Mouse (Mus musculus): ENCODE data around the gene Rapgef1. TPM values are rescaled to one million over a fixed set of nuclear protein-coding genes. Genes with fewer than 3 reads are reported as not detected.

Gene Rapgef1
- polyA plus RNA-seq, 1 experiment from 2014 or later, result 17.0 TPM

- no peak overlapping the region for H3K4me3 ChIP-seq (replicated peaks)
- H3K9me3 ChIP-seq (replicated peaks), result no peaks in the 10 kb centered on the region
- no peak for ATAC-seq (ENCODE audit: insufficient number of reproducible peaks, low FRiP score, low TSS enrichment, low read depth)
- H3K36me3 ChIP-seq, result no peaks in the 10 kb centered on the region
- H3K27ac ChIP-seq (replicated peaks), result no peak overlapping the region
- H3K4me2 ChIP-seq (replicated peaks), result no peak overlapping the region
- H3K4me1 ChIP-seq, result peaks cover 28% of the 10 kb centered on the region
- WGBS, result 78% methylated on average over 3 of the region's 3 CpGs
- H3K9ac ChIP-seq, result no peak overlapping the region
- no peaks in the 10 kb centered on the region for H3K27me3 ChIP-seq
These were observed 27.1 kb downstream of the Rapgef1 start for GRCm38 (mm10) chr2:29646613-29647012.

DNA sequence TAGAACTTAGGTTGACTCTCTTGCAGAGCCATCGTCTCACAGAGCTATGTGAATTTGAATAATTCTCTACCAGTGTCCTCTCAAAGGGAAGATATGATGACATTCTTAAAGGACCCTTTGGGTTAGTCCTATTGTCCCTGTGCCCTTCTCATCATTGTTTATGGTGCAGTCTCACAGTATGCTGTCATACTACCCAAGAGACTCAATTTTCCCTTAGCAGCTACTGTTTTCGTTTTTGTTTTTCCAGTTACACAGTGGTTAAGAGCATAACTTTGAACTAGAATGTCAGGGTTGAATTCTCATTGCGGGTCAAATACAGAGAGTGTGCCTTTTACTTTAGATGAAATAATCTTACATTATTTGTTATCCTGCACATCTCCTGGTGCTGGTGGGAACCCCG lies 27.6 kb downstream of the Rapgef1 start:
- no peak overlapping the region for H3K4me2 ChIP-seq (replicated peaks)
- peaks cover 33% of the 10 kb centered on the region for H3K4me1 ChIP-seq
- no peak for ATAC-seq (ENCODE audit: insufficient number of reproducible peaks, low FRiP score, low TSS enrichment, low read depth)
- no peaks in the 10 kb centered on the region for H3K9me3 ChIP-seq (replicated peaks)
- H3K4me3 ChIP-seq (replicated peaks), result no peak overlapping the region
- H3K36me3 ChIP-seq, result no peaks in the 10 kb centered on the region
- H3K27me3 ChIP-seq, result no peaks in the 10 kb centered on the region
- WGBS, result 80% methylated on average over 4 of the region's 4 CpGs
- H3K9ac ChIP-seq, result no peak overlapping the region
- no peak overlapping the region for H3K27ac ChIP-seq (replicated peaks)

DNA sequence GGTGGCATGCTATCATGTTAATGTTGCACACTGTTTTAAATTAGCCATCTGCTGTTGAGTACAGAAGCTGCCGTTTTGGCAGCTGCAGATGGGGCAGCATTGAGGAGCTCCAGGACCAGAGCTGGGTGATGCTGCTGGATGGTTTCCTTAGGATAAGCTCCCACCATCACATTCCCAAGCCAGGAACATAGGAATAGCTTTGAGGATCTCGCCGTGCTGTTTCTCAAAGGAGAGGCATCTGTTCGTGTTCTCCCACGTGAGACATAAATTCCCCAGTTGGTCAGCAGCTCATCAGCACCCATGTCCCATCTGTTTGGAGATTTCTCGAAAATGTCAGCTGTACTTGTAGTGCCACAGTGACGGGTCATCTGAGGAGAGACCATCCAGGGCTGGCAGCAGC lies 28.3 kb downstream of the Rapgef1 start:
- ATAC-seq (ENCODE audit: insufficient number of reproducible peaks, low FRiP score, low TSS enrichment, low read depth), result no peak
- 78% methylated on average over 7 of the region's 7 CpGs for WGBS
- no peak overlapping the region for H3K4me2 ChIP-seq (replicated peaks)

DNA sequence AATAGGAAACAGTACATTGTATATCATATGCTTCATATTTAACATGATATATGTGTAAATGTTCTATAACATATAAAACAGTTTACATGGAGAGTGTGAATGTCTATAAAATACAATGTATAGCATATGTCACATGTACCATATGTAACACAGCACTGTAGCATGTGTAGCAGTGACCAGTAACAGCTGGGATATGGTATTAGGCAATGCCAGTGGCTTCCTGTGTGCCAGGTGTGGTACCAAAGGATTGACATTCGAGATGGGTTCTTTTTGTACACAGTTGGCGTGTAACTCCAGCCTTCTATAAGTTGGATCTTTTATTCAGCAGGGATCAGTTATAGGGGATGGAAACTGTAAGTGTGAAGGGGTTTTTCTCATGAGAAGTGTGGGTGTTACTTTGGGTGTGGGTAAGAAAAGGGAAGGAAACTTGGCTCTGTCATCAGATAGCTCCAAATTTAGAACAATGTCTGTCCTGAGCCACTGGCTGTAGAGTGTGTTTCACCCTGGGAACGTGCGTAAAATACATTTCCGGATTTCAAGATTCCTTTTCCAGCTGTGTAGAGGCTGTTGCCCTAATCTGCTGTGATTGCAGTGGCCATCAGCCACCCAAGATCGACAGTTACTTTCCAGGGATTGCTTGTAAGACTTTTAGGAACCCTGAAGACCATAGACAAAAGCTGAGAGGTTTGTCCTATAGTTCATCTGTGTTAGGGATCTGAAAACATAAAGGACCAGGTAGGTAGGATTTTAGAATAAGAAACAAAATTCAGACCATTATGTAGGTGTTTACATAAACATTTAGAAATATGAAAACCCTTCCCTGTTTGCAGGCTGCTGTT lies 29.7 kb downstream of the Rapgef1 start:
- no peak for ATAC-seq (ENCODE audit: insufficient number of reproducible peaks, low FRiP score, low TSS enrichment, low read depth)
- 56% methylated on average over 6 of the region's 6 CpGs for WGBS
- H3K27ac ChIP-seq (replicated peaks), result peak overlapping the region; percentile 28; the same call in 1 of the 2 replicates

More for the DNA sequence above, 28.3 kb downstream of the Rapgef1 start:
- no peaks in the 10 kb centered on the region for H3K36me3 ChIP-seq
- peaks cover 37% of the 10 kb centered on the region for H3K4me1 ChIP-seq
- no peaks in the 10 kb centered on the region for H3K9me3 ChIP-seq (replicated peaks)
- H3K9ac ChIP-seq, result no peak overlapping the region
- no peak overlapping the region for H3K4me3 ChIP-seq (replicated peaks)
- H3K27ac ChIP-seq (replicated peaks), result no peak overlapping the region
- no peaks in the 10 kb centered on the region for H3K27me3 ChIP-seq

GRCm38 (mm10) chr2:29649795-29650457 lies 30.4 kb downstream of the Rapgef1 start:
- ATAC-seq (ENCODE audit: insufficient number of reproducible peaks, low FRiP score, low TSS enrichment, low read depth), result no peak
- Histone ChIP-seq H3K4me3 (replicated peaks) (no peak overlapping the region), H3K4me1 (peaks cover 34% of the 10 kb centered on the region), H3K27ac (replicated peaks) (peak overlapping the region; percentile 28; the same call in 1 of the 2 replicates), H3K9ac (no peak overlapping the region), H3K36me3 (no peaks in the 10 kb centered on the region), H3K4me2 (replicated peaks) (no peak overlapping the region), H3K9me3 (replicated peaks) (no peaks in the 10 kb centered on the region), H3K27me3 (no peaks in the 10 kb centered on the region)
- WGBS, result 80% methylated on average over 10 of the region's 10 CpGs

More for the DNA sequence above, 29.7 kb downstream of the Rapgef1 start:
- Histone ChIP-seq H3K36me3 (no peaks in the 10 kb centered on the region), H3K27me3 (no peaks in the 10 kb centered on the region), H3K9ac (no peak overlapping the region), H3K4me1 (peaks cover 34% of the 10 kb centered on the region), H3K4me2 (replicated peaks) (no peak overlapping the region), H3K4me3 (replicated peaks) (no peak overlapping the region), H3K9me3 (replicated peaks) (no peaks in the 10 kb centered on the region)

DNA sequence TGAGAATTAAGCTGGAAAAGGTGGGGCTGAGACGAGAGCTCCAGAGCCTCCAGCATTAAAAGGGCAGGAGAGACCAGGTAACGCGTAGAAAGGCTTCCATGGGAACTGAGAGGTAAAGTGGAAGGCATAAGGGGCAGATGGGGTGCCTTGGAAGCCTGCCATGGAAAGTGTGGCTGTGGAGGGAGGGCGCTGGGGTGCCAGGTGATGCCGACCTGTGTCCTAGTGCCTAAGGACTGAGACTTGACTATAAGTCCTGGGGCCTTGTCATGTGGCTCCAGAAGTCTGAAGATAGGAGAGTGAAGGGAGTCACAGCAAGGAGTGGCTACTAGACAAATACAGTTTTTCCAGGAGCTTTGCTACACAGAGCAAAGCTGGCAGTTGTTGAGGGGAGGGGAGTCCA lies 32.4 kb downstream of the Rapgef1 start:
- Histone ChIP-seq H3K9ac (no peak overlapping the region), H3K9me3 (replicated peaks) (no peaks in the 10 kb centered on the region), H3K36me3 (no peaks in the 10 kb centered on the region), H3K4me2 (replicated peaks) (no peak overlapping the region), H3K4me1 (peaks cover 27% of the 10 kb centered on the region), H3K4me3 (replicated peaks) (no peak overlapping the region), H3K27ac (replicated peaks) (no peak overlapping the region), H3K27me3 (no peaks in the 10 kb centered on the region)
- 85% methylated on average over 5 of the region's 5 CpGs for WGBS
- no peak for ATAC-seq (ENCODE audit: insufficient number of reproducible peaks, low FRiP score, low TSS enrichment, low read depth)

DNA sequence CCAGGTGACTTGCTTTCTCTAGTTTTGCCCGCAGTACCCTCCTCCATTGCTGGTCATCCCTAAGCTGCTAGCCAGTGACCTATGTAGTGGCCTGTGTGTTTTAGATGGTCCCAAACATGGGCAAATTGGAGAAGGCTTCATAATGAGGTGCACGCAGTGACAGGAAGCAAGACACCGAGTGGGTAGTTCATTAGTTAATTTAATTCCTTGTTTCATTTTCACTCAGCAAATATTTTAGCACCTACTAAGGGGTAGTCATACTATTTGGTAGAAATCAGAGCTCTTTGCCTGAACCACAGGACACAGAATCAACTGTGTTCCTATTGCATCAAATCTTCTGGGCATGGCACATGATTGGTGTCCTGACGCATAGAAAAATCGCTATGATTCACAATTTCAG lies 35.9 kb downstream of the Rapgef1 start:
- no peak overlapping the region for H3K4me3 ChIP-seq (replicated peaks)
- 89% methylated on average over 5 of the region's 5 CpGs for WGBS
- H3K9ac ChIP-seq, result no peak overlapping the region
- H3K27me3 ChIP-seq, result no peaks in the 10 kb centered on the region
- peaks cover 16% of the 10 kb centered on the region; the same call in 1 of the 2 replicates for H3K4me1 ChIP-seq
- no peak overlapping the region for H3K4me2 ChIP-seq (replicated peaks)
- H3K27ac ChIP-seq (replicated peaks), result no peak overlapping the region
- no peaks in the 10 kb centered on the region for H3K36me3 ChIP-seq
- ATAC-seq (ENCODE audit: insufficient number of reproducible peaks, low FRiP score, low TSS enrichment, low read depth), result no peak
- H3K9me3 ChIP-seq (replicated peaks), result no peaks in the 10 kb centered on the region

GRCm38 (mm10) chr2:29656095-29656494 lies 36.6 kb downstream of the Rapgef1 start:
- 84% methylated on average over 1 of the region's 1 CpGs for whole genome bisulfite sequencing
- no peak overlapping the region for H3K4me3 ChIP-seq (replicated peaks)

GRCm38 (mm10) chr2:29657089-29657488 lies 37.6 kb downstream of the Rapgef1 start:
- 65% methylated on average over 1 of the region's 1 CpGs for WGBS
- no peak overlapping the region for H3K4me3 ChIP-seq (replicated peaks)
- no peak overlapping the region for H3K9ac ChIP-seq
- no peak overlapping the region for H3K27ac ChIP-seq (replicated peaks)
- H3K4me2 ChIP-seq (replicated peaks), result no peak overlapping the region
- H3K4me1 ChIP-seq, result peaks cover 10% of the 10 kb centered on the region; the same call in 1 of the 2 replicates
- H3K9me3 ChIP-seq (replicated peaks), result no peaks in the 10 kb centered on the region
- no peak for ATAC-seq (ENCODE audit: insufficient number of reproducible peaks, low FRiP score, low TSS enrichment, low read depth)
- H3K27me3 ChIP-seq, result no peaks in the 10 kb centered on the region
- H3K36me3 ChIP-seq, result no peaks in the 10 kb centered on the region

More at GRCm38 (mm10) chr2:29656095-29656494, 36.6 kb downstream of the Rapgef1 start:
- Histone ChIP-seq H3K4me1 (peaks cover 11% of the 10 kb centered on the region; the same call in 1 of the 2 replicates), H3K36me3 (no peaks in the 10 kb centered on the region), H3K27ac (replicated peaks) (no peak overlapping the region), H3K9me3 (replicated peaks) (no peaks in the 10 kb centered on the region), H3K27me3 (no peaks in the 10 kb centered on the region), H3K4me2 (replicated peaks) (no peak overlapping the region), H3K9ac (no peak overlapping the region)
- no peak for ATAC-seq (ENCODE audit: insufficient number of reproducible peaks, low FRiP score, low TSS enrichment, low read depth)

- H3K4me2 ChIP-seq (replicated peaks), result no peak overlapping the region
- no peaks in the 10 kb centered on the region for H3K9me3 ChIP-seq (replicated peaks)
- H3K4me1 ChIP-seq, result peaks cover 29% of the 10 kb centered on the region
- H3K9ac ChIP-seq, result no peak overlapping the region
- H3K27ac ChIP-seq (replicated peaks), result no peak overlapping the region
- no peak overlapping the region for H3K4me3 ChIP-seq (replicated peaks)
- WGBS, result 62% methylated on average over 6 of the region's 6 CpGs
- no peaks in the 10 kb centered on the region for H3K27me3 ChIP-seq
- ATAC-seq (ENCODE audit: insufficient number of reproducible peaks, low FRiP score, low TSS enrichment, low read depth), result no peak
- no peaks in the 10 kb centered on the region for H3K36me3 ChIP-seq
These were observed 42.3 kb downstream of the Rapgef1 start for GRCm38 (mm10) chr2:29661751-29662191.

DNA sequence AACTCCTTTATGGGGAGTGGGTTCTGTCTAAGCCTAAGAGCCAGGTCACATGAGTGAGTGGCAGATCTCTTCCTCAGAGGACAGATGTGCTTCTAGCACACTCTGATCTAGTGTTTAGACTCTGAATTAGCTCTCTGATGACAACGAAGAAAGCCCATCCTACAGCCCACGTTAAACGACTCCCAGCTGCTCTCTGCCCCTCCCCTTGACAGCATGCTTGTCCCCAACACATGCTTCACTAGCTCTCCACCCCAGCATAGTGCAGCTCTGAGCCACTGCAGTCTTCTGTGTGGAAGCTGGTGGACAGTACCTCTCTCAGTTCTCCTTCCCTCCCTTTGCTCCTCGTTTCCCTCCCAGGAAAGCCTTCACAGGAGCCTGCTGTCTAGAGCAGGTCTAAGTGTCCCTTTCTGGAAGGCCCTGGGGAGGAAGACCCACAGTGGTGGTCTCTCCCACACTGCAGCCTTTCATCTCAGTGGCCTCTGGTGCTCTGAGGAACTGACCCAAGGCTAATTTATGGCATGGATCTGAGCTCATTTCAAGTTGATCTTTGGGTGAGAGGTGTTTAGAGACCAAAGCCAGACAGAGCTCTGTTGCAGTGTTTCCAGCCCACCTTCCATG lies 43.8 kb downstream of the Rapgef1 start:
- Histone ChIP-seq H3K36me3 (no peaks in the 10 kb centered on the region), H3K9me3 (replicated peaks) (no peaks in the 10 kb centered on the region), H3K4me1 (peaks cover 43% of the 10 kb centered on the region), H3K4me3 (replicated peaks) (no peak overlapping the region), H3K4me2 (replicated peaks) (no peak overlapping the region), H3K9ac (no peak overlapping the region), H3K27me3 (no peaks in the 10 kb centered on the region), H3K27ac (replicated peaks) (no peak overlapping the region)
- no peak for ATAC-seq (ENCODE audit: insufficient number of reproducible peaks, low FRiP score, low TSS enrichment, low read depth)
- WGBS, result 13% methylated on average over 4 of the region's 4 CpGs

Data from embryonic facial prominence, embryonic 15.5 days (tissue).